Mouse (Mus musculus) lung, postnatal 0 days (tissue): ENCODE data around the gene Stk19.
A peak's percentile ranks its signal among the peaks of the same experiment; 100 is the strongest.

Experiments
- CTCF ChIP-seq: IDR thresholded peaks from 2 replicates; pipeline ENCODE4 v1.5.1; 2016; ENCODE audit warnings: antibody characterized with exemption, mild to moderate bottlenecking
- EP300 ChIP-seq: IDR thresholded peaks from 2 replicates; pipeline ENCODE4 v1.6.1; 2016; ENCODE audit warnings: antibody characterized with exemption, mild to moderate bottlenecking, control low read depth

GRCm38 (mm10) chr17:34795633-34796032 is 41.1 kb downstream of the Stk19 start:
- TF ChIP-seq CTCF, result peak; percentile 63
- no peak for TF ChIP-seq EP300
